Mouse (Mus musculus) olfactory bulb, adult 2 months (tissue): ENCODE results near the gene Gm4559.

Source experiments
- CTCF ChIP-seq: fragments of 200-500 bp; IDR thresholded peaks from 2 replicates; pipeline ENCODE4 v1.5.1; 2012; ENCODE audit warnings: low read depth, mild to moderate bottlenecking, low read length, moderate library complexity; ENCODE audit not compliant: insufficient read depth
- POLR2A ChIP-seq: fragments of 200-500 bp; IDR thresholded peaks from 2 replicates; pipeline ENCODE4 v1.6.1; 2012; ENCODE audit warnings: mild to moderate bottlenecking, low read depth, low read length, moderate library complexity; ENCODE audit not compliant: insufficient read depth

DNA sequence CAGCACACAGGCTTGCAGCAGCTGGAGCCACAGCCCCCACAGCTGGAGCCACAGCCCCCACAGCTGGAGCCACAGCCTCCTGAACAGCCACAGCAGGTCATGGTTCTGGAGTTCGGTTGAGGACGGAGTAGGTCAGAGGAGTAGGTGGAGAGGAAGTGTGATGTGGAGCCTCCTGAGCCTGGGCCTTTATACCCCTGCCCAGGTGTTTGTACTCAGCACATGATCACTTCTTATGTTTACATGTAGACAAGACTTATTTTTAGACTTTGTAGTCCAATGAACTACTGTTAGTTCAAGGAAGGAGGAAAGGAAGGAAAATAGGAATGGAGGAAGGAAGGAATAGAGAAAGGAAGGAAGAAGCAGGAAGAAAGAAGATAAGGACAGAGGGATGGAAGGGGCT is 33.2 kb downstream of the Gm4559 start, which contains the start of gene Gm40460:
- TF ChIP-seq POLR2A (no peak), CTCF (no peak)
